Mouse (Mus musculus): ENCODE results near the gene Greb1.

GRCm38 (mm10) chr12:16847204-16847792 is 46.6 kb upstream of the Greb1 start:
- TF ChIP-seq GATA1 (IDR thresholded peaks at IDR 0.05; ENCODE audit: borderline replicate concordance, low read length) (no peak), CTCF (IDR thresholded peaks at IDR 0.05; ENCODE audit: low read depth, low read length) (no peak)

All from G1E (cell line).